Mouse (Mus musculus) kidney, adult 9 months (tissue): ENCODE data around the gene 1700092M07Rik.
"Not testable (repeated sequence)": the region's sequence is repeated elsewhere in the genome, so short reads cannot be mapped to it uniquely, and the experiment has no call there.

Experiments
- DNase-seq: peaks from one replicate; pipeline ENCODE4 v3.0.0; 2022

1700092M07Rik gene

DNA sequence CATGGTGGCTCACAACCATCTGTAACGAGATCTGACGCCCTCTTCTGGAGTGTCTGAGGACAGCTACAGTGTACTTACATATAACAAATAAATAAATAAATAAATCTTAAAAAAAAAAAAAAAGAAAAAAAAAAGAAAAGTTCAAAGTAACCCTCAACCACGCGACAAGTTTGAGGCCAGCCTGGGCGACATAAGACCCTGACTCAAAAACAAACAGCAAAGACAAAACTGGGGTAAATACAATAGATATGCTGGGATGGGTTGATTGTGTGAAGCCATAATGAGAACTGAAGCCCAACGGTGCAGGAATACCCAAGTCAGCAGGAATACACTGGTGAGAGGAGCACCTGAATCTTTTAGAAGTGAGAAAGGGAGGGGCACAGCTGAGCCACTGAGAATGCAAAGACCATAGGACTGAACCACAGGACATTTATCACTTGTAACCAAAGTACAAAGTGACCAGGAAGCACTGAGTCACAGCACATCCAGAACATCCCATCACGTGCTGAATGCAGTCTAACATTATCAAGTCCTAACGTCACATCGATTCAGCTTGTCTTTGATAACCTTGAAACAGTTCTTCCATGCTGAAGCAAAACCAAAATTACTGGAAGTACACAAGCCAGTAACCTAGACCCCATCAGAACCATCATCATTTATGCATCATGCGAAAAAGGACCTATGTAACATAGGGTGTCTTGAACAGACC is 23.6 kb upstream of the 1700092M07Rik start:
- no peak for DNase-seq

DNA sequence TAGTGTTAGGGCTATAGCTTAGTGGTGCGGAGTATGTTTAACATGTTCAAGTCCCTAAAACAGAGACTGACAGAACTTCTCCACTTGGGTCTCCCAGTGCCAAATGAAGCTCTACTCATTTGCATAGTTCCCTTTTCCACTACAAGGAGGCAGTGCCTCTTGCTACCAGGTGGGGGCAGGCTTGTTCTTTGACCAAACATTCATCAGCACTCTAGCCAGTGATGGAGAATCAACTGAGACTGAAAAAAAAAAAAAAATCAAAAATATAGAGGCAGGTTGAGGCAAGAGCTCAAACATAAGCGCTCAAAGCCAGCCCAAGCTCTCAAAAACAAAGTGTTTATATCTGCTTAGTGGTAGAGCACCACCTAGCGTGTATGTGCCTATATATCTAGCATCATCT is 22.2 kb upstream of the 1700092M07Rik start:
- peak; percentile 75 for DNase-seq

DNA sequence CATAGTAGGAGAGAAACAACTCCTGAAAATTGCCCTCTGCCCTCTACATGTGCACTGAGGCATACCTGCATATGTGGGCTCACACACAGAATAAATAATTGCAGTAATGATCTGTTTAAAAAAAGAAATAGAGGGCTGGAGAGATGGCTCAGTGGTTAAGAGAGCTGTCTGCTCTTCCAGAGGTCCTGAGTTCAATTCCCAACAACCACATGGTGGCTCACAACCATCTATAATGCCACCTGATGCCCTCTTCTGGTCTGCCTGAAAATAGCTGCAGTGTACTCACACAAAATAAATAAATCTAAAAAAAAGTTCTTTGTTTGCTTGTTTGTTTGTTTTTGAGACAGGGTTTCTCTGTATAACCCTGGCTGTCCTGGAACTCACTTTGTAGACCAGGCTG is 21.5 kb upstream of the 1700092M07Rik start:
- DNase-seq, result not testable (repeated sequence)

DNA sequence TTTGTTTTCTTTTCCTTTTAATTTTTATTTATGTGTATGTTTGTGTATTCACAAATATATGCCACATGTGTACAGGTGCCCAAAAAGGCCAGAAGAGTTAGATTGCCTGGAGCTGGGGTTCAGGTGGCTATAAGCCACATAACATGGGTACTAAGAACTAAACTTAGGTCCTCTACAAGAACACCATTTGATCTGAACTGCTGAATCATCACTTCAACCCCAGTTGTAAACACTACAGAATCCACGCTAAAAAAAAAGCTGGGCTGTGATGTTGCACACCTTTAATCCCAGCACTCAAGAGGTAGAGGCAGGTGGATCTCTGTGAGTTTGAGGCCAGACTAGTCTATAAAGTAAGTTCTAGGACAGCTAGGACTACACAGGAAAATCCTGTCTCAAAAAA is 19.1 kb upstream of the 1700092M07Rik start:
- DNase-seq, result no peak

DNA sequence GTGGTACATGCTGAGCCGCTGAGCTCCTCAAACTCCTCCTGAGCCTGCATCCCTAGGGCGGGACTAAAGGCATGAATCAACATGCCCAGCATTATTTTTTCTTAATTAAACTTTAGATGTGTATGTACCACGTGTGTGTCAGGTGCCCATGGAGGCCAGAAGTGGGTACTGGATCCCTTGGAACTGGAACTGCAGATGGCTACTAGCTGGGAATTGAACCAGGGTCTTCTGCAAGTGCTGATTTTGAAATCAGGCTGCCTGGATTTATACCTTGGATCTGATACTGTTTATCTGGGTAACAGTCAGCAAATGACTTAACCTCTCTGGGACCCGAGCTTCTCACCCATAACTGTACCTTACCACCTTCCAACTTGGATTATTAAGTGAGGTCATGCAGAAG is 18.5 kb upstream of the 1700092M07Rik start:
- no peak for DNase-seq

DNA sequence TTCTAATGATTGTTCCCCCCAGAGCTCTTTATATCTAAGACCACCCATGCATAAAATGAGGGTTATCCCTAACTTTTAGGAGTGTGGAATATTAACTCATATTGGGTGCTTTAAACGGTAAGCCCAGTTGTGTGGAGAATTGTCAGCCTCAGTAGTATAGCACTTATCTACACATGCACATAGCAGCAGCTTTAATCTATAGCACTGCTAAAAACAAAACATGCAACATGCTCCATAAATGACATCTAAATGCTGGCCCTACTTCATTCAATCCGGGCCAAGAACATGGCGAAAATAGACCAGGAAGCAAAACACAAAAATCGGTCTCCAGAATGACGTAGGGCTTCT is 18.0 kb upstream of the 1700092M07Rik start:
- DNase-seq, result no peak

DNA sequence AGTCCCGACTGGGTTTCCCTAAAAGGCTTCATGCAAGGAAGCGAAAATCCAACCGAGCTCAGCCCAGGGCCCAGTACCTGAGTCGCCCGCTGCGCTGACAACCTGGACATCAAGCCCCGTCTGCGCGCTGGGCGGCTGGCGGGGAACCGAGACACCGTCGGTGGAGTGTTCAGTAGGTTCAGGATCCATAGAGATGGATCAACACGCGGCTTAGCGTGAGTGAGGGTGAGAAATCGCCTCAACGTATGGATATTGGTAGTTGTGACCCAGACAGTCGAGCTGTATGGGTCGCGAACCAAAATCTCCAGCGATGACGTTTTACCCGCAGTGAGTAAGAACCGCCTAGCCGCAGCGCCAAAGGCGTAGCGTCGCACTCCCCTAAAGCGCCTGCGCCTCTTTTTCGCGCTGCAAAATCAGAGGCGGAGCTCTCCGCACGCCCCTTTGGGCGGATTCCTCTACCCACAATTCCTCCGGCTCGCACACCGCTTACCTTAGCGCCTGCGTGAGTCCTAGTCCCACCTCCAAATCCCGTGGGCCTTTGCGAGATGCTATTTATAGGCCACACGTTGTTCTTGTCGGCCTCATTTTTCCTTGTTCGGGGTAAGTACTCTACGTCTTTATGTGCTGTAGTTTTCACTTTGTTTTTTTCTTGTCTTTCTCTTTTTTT is 17.5 kb upstream of the 1700092M07Rik start, which contains the start of gene Slc3a2:
Gene Slc3a2, minus strand, starts transcription at position 463 of the 667 bp plus-strand sequence.
- peak; percentile 98 for DNase-seq

DNA sequence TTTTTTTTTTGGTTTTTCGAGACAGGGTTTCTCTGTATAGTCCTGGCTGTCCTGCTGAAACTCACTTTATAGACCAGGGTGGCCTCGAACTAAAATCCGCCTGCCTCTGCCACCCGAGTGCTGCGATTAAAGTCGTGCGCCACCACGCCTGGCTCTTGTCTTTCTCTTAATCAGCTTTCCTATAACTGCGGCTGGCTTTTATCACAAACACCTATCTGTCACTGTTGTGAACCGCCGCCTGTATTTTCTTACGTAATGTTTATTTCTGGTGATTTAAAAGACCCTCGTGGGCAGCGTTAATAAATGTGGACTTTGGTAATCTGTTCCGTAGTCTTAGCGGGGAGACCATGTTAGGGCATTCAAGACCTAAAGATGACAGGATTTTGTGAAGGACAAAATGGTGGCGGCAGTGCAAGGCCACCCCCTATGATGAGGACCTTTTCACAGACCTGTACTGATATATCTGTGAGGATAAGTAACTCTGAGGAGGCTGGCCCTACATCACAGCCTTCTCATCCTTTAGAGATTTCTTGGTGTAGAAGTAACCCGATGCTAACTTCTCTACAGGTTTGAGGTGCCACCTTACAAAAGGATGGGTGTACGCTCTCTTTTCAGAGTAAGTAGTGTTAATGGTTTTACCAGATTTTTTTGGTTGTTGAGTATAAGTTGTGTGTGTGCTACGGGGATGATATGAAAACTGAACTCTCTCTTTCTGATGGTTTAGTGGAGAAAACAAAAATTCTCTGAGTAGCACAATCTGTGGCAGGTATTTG is 16.8 kb upstream of the 1700092M07Rik start:
- no peak for DNase-seq

DNA sequence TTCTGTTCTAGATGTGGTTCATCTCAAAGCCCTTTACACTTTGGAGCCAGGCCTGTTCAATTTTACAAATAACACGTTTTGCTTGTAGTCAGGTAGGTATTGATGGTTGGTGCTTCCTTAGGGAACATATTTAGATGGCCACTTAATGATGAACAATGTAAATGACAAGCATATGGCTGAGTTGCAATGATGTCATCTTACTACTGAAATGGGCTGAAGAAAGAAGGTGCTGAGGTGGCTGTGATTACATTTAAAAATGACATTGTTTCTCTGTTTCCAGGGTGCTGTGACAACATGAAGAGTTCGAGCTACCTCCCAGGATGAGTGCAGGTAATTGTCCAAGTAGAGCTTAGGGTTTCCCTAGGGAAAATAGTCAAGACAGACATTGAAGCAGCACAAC is 16.1 kb upstream of the 1700092M07Rik start:
- DNase-seq, result no peak

DNA sequence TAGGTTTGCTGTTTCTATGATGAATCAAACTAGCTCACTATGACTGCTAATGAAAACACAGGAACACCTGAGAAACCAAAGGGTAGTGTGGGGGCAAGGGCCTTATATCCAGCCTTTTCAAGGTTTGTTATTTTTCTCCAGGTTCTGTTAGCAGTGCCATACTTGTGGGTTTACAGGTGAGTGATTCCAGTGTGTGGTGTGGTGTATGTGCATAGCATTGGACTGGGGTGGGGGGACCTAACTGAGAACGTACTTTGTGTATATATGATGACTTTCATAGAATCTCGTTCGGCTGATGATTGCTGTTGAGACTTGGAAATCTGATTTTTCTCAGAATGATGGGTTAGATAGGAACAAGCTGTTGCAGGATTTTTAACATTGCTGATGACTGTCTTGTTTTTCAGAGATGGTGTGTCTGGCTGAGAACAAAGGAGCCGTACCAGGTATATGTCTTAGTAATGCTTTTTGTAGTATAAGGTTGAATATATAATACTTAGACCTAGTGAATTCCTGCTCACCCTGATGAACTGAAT is 15.4 kb upstream of the 1700092M07Rik start:
- DNase-seq, result no peak

DNA sequence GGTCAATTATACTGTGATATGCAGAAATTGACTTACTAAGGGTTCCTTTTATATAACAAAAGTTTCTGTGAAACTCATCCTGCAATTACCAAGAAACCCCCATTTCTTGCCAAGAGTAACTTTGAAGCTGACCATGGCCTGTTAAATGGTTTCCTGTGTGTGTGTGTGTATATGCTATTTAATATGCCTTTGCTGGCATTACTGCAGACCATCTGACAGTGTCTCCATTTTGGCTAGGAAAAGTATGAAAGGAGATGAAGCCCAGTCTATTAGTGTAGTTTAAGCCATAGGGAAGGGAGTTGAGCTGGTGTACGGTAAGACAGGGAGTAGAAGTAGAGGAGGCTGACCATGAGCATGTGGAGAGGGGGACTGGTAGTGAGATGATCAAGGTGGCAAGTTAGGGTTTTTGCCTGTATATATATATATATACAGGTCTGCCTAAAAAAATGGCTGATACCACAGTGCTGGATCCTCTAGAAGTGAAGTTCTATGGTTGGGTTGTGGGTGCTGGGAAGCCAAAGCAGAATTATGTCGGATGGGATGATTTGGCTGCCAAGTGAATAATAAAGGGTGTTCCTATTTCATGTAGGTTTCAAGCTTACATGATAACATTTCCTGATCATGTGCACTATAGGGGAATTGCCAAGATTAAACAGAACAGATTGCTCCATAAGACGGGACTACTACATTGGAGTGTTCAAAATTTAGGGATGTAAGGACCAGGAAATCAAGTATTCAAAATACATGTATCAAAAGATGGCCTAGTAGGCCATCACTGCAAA is 13.7 kb upstream of the 1700092M07Rik start:
- DNase-seq, result no peak

DNA sequence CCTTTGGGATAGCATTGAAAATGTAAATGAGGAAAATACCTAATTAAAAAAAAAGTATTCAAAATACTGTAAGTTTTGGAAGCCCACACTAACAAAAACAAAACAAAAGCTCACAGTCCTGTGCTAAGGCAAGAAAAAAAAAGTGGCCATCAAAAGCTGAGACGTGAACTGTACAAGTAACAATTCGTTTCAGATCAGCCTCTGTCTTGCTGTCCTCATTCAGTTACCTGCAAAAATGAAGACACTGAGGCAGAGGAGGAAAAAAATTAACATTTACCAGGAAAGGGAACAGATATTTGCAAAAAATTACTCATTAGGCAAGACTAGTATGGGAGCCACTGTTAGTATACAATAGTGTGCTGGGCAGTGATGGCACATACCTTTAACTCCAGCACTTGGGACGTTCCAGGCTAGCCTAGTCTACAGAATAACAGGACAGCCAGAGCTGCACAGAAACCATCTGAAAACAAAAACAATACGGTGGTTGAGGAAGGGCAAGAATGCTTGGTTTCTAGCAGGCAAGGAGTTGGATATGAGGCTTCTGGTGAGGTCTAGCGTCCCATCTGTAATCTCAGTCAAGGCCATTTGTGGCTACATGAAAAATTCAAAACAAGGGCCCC is 12.9 kb upstream of the 1700092M07Rik start:
- no peak for DNase-seq

DNA sequence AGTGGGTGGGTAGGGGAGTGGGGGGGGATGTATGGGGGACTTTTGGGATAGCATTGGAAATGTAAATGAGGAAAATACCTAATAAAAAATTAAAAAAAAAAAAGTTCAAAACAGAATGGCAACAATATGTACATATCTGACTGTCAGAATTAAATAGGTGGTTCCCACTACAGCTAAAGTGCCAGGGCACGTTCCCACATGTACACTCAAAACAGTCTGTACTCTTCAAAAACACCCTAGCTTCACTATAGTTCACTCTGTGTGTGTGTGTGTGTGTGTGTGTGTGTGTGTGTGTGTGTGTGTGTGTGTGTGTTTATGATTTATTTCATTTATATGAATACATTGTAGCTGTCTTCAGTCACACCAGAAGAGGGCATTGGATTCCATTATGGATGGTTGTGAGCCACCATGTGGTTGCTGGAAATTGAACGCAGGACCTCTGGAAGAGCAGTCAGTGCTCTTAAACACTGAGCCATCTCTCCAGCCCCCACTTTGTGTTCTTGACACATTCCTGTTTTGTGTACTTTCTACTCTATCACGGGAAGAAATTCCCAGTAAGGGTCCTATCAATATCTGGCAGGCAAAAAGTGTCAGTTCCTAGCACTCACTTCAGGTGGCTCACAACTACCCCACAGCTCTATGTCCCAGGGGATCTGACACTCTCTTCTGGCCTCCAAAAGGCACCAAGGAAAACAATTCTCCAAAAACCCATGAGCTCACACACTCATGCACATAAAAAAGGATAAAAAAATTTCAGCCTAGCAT is 12.0 kb upstream of the 1700092M07Rik start:
- DNase-seq, result not testable (repeated sequence)

DNA sequence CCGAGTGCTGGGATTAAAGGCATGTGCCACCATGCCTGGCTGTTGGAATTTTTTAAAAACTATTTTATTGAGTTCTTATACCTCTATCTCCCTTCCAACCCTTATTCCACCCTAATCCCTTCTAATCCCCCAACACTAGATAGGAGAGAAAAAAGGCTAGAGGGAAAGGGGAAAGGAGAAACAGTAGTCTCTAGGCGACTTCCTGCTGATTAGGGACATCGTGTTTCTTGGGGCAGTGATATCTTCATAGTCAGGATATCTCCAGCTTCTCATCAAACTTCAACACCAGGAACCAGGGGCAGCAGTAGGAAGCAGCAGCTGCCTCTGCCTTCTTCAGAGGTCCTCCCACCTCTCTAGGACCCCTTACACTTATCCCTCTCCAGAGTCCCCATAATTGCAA is 6.2 kb upstream of the 1700092M07Rik start:
- no peak for DNase-seq

DNA sequence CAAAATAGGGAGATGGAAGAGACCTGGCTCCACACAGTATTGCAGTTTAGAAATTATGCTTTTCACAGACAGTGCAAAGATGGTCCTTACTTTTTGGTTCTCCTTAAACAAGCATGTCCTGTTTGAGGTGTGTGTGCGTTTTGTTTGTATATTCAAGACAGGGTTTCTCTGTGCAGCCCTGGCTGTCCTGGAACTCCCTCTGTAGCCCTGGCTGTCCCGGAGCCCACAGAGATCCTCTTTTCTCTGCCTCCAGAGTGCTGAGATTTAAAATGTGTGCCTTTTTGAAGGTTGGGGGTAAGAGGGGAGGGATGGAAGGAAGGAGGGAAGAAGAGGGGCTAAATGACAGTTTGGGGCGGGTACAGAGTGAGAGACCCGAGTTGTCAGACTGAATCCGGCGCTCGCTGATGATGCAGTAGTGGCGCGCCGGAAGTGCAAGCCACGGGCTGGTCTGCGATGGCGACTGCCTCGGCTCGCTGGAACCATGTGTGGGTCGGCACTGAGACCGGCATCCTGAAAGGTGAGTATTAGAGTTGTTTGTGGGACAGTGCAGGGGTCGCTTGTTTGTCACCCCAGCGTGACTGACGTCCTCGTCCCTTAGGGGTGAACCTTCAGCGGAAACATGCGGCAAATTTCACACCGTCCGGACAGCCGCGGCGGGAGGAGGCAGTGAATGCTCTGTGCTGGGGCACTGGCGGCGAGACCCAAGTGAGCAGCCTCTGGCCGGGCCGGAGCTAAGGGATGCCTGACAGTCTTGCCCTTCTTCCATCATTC is 4.9 kb upstream of the 1700092M07Rik start, which contains the start of gene Wdr74:
Gene Wdr74, plus strand, starts transcription at position 439 of the 771 bp plus-strand sequence.
- peak; percentile 92 for DNase-seq

DNA sequence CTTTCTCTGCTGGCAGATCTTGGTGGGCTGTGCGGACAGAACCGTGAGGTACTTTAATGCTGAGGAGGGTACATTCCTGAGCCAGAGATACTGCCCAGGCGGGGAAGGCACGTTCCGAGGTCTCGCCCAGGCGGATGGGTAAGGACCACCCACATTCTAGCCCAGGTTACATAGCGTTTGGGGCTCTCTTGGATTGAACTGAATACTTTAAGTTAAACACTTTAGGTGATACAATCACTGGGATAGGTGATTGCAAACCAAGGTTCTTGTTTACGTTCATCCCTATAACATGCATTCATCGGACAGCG is 4.4 kb upstream of the 1700092M07Rik start:
- no peak for DNase-seq

DNA sequence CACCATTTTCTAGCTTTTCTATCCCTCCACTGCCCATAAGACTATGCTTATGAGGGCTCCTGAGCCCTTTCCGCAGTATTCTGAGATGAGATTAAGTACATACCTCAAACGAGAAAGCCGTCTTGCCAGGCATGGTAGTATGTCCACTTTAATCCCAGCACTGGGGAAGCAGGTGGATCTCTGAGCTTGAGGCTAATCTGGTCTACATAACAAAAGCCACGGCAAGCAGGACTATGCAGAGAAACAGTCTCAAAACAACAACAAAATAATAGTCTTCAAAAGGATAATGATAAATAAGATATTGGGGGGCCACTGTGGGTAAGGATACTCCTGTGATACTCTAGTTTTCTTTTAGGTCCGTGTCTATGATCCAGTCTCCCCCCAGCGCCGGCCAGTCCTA is 1.6 kb upstream of the 1700092M07Rik start:
- DNase-seq, result no peak

DNA sequence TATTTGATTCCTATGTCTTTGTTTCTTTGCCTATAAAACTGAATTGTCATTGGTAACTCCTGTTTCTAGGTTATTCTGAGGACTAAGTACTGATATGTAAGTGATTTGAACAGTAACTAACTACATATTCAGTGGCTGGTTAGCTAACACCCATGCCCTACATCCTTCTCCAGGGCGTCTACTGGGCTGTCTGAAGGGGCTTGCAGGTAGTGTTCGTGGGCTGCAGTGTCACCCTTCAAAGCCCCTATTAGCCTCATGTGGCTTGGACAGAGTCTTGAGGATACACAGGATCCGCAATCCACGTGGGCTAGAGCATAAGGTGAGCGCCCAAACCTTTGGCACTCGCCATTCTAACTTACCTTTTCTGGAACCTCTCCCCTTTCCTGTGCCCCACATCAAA is 872 bp upstream of the 1700092M07Rik start:
- DNase-seq, result no peak

DNA sequence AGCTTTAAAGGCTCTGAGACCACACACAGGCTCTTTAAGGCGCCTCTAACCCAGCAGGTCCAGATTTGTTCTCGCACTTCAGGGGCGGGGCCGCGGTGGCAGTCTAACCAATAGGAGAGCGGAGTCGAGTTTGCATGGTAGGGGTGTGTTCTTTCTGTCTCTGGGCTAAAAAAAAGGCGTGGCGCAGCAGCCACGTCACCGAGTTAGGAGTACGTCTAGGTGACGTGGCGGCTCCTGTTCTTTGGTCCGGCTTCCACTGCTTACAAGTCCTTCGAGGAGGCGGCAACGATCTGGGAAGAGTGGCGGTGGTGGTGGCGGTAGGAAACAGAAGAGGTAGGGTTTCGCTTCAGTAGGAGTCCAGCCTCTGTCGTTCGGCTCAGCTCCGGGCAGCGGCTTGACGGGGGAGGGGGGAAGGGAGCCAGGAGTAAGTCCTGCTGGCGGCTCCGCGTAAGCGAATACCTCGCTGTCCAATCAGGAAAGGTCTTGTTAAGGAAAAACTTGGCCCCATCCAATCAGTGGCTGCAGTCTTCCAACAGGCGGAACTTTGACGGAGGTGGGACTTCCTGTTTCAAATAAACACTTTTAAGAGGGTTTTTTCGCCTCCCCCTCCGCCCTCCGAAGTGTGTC is 838 bp downstream of the 1700092M07Rik start, which contains the start of gene Stx5a:
Gene Stx5a, plus strand, starts transcription at position 171 of the 627 bp plus-strand sequence.
- DNase-seq, result peak; percentile 98

DNA sequence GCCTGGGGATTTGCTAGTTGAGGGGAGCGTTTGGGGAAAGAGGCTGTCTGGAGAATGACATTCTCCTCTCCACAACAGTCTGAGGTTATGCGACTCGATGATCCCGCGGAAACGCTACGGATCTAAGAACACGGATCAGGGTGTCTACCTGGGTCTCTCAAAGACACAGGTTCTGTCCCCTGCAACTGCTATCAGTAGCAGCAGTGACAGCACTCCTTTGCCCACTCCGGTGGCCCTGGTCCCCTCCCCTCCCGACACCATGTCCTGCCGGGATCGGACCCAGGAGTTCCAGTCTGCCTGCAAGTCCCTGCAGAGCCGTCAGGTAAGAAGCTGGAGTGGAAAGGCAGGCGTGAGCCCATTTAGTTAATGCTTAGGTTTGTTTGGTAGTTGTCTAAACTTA is 1.7 kb downstream of the 1700092M07Rik start:
- DNase-seq, result no peak
